Mouse (Mus musculus) ZHBTc4 (cell line): Measurements from ENCODE around the gene Vax1.

Experiments used
- DNase-seq: peaks from one replicate; pipeline ENCODE4 v3.0.0-alpha.2; 2011; ENCODE audit warnings: low read depth, low spot score

The Vax1 gene

DNA sequence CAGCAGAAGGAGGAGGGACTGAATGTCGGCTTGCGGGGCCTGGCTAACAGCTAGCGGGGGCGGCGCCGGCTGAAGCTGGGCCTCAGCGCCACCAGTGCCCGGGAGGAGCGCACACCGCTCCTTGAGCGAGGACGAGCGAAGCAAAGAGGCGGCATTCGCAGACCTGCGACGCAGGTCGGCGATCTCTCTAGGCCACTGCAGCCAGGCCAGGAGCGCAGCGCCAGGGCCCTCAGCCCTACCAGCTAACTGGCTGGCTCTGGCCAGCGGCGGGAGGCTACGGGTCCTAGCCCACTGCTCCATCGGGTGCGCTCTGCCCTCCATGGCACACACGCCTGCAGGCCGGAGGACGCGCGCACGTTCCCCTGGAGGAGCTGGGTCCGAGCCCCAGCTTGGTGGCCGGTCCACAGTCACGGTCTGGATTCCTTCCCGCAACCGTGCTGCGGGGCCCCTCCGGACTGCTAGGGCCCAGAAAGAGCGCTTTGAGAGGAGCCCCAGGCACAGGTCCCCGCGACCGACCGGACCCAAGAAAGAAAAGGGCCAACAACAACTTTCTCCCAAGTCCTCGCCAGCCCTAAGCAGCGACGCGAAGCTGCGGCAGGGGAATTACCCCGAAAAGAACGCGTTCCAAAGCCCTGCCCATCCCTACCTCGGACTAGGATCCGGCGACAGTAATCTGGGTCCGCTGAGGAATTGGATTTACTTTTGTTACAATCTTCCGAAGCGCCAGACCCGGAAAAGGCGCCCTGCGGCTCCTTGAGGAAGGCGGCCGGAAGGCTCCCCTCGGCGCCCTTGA, 517 bp downstream of the Vax1 start:
- peak; percentile 71 for DNase-seq

GRCm38 (mm10) chr19:59168386-59168905, 1.4 kb downstream of the Vax1 start:
- DNase-seq = no peak

GRCm38 (mm10) chr19:59167871-59168270, 2.0 kb downstream of the Vax1 start:
- no peak for DNase-seq

- peak; percentile 29 for DNase-seq
Observed at GRCm38 (mm10) chr19:59166879-59167278, 3.0 kb downstream of the Vax1 start.

GRCm38 (mm10) chr19:59166311-59166761, 3.5 kb downstream of the Vax1 start:
- peak; percentile 66 for DNase-seq

- DNase-seq = no peak
Observed at GRCm38 (mm10) chr19:59165577-59165976, 4.3 kb downstream of the Vax1 start.

GRCm38 (mm10) chr19:59164896-59165560, 4.8 kb downstream of the Vax1 start:
- DNase-seq = no peak

GRCm38 (mm10) chr19:59164111-59164510, 5.7 kb downstream of the Vax1 start:
- DNase-seq = no peak

DNA sequence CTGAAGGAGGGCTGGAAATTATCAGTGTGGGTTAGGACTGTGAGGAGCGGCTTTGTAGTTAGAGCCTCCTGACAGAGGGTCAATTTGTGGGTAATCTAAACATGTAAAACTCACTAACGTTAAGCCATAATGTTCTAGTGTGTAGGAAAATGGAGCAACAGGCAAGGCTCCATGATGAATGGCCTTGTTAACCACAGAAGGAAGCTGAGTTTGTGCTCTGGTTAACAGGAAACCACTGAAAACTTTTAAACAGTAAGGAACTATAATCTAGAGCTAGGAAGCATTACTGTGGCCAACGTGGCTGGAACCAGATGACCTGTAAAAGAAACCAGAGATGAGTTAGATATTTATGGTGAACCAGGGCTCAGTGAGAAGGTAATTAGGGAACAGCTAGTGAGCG, 13.2 kb downstream of the Vax1 start:
- no peak for DNase-seq

GRCm38 (mm10) chr19:59154171-59154570, 15.7 kb downstream of the Vax1 start:
- peak; percentile 82 for DNase-seq

DNA sequence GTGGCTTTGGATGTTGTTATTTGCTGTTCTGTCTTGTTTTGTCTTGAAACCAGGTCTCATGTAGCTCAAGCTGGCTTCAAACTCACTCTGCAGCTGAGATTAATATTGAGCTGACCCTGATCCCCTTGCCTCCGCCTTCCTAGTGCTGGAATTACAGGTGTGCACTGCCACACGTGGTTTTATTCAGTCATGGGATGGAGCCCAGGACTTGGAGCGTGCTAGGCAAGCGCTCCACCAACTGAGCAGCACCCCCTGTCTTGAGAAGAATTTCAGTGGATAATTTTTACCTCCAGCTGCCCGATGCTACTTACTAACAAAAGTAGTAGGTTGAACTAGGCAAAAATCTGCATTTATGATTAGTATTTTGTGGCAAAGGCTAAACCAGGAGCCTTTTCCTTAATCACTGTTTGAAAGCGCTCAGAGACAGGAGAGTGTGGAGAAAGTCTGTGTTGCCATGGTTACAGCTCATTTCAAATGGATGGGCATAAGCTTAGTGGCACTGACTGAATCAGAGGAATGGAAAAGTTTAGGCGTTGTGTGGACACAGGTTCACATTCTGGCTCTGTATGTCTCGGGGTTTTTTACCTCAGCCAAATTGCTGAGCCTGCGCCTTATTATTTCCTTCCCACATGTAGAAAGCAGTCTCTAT, 24.2 kb downstream of the Vax1 start:
- no peak for DNase-seq

DNA sequence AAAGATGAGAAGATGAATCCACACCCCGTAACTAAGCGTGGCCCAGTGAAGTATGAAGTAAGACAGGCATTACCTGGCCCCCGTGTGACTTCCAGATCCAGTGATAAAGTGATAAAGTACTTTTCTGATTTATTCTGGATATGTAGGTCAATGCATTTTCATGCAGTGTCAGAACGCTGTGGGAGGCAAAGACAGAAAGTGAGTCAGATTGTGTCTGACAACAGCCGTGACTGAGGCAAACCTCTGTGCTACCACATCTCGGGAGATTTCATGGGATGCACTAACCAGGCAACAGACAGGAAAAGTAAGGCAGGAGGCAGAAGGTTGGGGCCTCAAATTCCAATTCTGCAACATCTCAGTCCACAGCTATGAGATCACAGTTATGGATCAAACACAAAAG, 24.8 kb downstream of the Vax1 start:
- no peak for DNase-seq

DNA sequence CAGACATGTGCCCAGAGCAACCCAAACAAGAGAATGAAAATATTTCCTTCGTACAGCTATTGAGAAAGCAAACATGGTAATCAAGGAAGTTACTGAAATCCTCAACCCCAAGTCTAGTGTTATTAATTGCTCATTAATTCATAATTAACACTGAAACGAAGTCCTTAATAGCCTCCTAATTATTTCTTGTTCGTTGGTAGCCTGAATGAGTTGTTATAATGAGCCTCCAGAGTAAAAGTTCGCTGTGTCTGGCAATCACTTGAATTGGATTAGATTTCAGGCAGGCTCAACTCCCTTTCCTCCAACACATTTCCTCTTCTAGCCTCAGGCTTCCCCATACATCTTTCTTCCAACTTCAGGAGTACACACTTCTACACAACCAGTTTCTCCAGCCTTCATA, 27.6 kb downstream of the Vax1 start:
- DNase-seq = no peak

DNA sequence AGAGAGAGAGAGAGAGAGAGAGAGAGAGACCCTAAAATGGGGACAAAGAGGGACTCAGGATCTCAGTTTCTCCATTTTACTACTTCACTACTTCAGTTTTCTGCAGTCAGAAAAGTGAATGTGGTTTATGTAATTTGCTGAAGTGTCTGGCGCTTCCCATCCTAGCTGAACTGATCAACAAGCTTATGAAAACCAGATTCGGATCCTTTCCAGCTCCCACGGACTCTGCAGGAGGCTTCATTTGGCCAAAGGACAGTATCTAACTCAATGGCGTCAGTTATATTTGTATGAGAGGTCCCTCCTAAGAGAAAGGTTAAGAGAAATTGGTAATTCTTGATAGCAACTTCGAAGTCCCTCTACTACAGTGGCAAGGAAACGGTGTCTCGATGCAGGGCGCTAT, 34.5 kb downstream of the Vax1 start:
- no peak for DNase-seq

GRCm38 (mm10) chr19:59134916-59135315, 34.9 kb downstream of the Vax1 start:
- DNase-seq = no peak

- no peak for DNase-seq
Observed at GRCm38 (mm10) chr19:59133202-59133601, 36.7 kb downstream of the Vax1 start.

DNA sequence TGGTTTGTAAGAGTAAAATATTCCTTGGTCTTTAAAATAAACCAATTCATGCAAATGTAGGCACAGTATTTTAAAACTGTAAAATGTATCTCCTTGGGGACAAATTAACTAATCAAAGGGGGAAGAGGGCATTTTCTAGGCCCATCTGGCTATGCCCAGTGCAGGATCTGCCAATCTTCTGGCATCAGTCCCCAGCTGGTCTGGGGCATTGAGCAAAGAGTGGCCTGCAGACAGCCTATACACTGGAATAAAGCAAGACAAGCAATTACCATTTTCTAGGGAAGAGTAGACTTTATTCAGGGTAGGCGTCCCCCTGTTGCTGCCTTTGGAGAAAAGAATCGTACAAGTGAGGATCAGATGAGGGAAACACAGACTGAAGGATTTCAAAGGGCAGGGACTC, 40.2 kb downstream of the Vax1 start:
- DNase-seq = no peak

- no peak for DNase-seq
Observed at GRCm38 (mm10) chr19:59128531-59129204, 41.2 kb downstream of the Vax1 start.

GRCm38 (mm10) chr19:59127424-59127823, 42.4 kb downstream of the Vax1 start:
- no peak for DNase-seq
